Mouse (Mus musculus): Measurements from ENCODE around the gene Ascl2.
A peak's percentile ranks its signal among the peaks of the same experiment; 100 is the strongest.

The Ascl2 gene

DNA sequence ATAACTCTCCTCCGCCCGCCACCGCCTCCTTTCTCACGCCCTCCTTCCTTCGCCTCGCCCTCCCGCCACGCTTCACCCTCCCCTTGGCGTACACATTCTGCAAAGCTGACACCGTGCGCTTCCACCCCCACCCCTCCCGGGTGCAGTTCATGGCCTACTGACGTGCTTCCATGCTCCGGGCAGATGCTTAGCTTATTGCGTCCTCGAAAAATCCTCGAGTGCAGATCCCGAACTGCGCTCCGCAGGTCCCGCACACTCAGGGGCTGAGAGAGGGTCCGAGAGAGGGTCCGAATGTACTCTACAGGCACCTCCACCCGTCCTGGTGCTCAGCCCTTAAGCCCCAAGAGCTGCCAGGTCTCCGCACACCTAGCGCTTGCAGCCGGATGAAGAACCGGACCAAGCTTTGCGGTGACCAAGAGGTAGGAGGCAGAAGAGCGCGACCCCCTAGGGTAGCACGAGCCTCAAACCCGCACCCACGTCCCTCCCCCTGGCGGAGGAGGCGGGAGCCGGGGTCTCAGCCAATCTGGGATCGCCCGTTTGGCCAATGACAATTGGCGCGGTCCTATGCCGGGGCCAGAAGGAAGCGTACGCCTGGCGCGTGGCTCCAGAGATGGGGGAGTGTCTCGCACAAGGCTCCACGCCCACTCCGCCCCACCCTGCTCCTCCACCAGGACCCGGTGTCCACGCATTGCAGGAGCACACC lies at the start of gene Ascl2:
Gene Ascl2, minus strand, starts transcription at position 456 of the 703 bp plus-strand sequence.
- peak; percentile 4 for DNase-seq

DNA sequence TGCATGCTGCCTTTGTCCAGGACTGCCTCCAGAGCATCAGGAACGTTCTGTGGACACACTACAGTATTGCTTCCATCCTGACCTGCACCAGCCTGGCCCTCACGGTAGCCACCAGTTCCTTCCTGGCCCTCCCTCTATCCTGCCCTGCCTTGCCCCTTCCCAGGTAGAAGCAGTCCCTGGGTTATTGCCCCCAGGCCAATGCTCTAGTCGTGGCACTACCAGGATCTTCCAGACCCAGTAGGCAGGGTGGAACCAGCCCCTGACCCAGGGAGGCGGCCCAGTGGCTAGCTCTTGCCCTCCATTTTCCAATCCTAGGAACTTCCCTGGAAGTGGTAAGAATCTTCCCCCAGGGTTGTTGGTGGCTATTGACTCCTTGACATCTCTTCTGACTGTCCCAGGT lies 48.1 kb upstream of the Ascl2 start:
- DNase-seq: no peak

DNA sequence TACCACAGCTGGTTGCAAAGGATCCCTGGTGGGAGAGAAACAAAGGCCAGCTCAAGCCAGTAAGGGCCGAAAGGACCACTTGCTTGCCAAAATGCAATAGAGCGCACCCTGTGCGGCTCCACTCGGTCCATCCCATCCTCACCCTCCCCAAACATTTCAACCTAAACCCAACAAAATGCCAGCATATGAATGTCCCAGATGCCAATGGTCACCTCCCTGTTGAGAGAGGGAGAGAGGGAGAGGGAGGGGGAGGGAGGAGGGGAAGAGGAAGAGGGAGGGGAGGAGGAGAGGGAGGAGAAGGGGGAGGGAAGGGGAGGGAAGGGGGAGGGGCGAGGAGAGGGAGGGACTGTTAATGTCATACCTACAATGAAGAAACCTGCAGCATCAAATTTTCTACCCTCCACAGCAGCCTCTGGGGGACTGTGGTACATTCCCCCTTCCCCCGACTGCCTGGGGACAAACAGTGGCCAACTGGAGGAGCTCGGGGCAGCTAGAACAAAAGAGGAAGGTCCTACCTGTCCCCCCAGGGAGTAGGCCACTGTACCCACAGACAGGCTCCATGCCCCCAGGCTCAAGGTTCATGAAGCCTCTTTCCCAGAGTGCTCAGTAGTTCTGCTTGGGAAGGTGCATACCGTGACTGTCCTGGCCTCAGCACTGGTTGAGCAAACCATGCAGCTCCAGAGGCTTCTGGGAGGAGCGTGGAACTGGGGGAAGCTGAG lies 47.5 kb upstream of the Ascl2 start:
- no peak for DNase-seq

DNA sequence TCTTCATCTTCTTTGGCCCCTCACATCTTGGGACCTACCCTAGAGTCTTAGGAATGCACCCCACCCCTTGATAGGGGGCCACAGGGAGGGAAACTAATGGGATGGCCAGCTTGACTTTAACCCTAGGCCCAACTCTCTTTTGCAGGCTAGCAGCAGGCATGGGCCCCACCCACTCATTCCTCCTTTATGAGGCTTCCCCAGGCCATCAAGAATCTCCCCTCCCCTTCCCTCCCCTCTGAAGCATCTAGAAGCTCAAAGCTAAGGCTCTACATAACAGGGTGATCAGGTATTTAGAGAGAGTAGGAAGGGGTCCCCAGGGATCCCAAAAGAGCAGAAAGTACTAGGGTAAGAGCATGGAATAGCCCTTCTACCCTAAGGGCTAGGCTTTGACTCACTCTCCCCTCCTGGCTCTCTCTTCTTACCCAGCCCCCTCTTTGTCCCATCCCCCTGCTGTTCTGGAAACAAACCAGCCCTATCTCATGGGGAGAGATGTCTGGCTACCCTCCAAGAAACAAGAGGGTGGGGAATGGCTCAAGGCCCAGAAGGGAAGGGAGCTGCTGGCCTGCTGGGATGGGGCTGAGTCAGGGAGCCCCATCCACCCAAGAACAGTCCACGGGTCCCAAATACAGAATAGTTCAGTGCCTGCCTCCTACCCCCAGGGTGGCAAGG lies 46.8 kb upstream of the Ascl2 start:
- DNase-seq: peak; percentile 80

DNA sequence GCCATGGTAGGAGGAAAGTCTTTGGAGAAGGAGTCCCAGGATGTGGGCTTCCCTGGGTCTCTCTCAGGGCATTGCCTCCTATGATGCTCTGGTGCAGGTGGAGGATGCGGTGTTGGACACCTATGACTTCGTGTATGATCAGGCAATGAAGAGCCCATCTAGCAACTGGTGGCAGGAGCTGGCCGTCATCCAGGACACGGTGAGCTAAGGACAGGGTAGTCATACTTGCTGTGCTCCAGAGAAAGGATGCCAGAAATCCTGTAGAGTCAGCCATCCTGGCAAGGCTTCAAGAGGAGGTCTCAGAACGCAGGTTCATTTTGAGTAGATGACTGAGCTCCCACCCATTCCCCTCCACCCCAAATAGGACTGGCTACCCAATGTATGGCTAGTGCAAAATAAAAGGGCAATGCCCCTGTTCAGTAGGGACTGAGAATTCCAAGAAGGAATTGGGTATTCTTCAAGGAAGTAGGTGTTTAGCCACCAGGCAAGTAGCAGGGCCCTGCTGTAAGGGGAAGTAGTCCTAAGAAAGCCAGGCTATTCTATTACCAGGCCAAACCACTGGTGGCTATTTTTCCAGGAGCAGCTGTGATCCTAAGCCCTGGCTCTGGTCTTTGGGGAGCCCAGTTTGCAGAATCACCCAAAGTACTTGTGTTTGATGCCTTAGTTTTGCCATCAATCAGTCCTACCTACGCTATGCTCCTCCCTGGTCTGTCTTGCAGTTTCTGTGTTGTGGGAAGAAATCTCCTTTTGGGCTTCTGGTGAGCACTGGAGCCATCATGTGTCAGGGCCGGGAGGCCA lies 46.0 kb upstream of the Ascl2 start:
- DNase-seq: no peak

DNA sequence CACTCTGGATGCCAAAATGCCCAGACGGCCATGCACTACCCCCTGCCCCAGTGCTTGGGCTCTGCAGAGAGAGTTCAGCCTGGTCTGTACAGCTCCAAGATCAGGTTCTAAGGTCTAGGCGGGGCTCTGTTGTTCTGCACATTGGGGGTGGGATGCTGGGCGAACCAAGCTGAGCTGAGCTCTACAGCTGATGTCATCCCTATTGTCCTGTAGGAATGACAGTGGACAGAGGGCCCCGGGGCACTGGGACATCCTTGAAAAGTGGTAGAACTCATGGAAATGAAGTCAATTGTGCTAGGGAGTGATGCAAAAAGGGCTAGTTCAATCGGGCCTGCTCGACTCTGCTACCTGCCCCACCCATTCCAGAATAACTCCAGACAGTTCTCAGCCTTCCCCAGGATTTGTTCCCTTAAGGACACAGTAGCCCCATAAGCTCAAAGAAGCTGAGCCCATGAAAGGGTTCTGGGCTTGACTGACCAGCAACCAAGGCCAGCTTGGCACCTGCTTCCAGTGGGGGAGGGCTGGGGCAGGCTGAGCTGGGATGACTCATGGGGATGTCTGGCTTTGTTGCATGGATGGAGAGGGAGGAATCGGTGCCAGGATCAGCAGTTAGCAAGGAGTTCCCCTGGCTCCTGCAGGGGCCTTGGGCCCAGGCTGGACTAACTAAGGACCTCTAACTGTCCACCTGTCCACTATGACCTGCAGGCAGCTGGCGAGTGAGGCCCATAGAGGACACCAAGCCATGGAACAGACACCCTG lies 44.5 kb upstream of the Ascl2 start:
- peak; percentile 76 for DNase-seq

DNA sequence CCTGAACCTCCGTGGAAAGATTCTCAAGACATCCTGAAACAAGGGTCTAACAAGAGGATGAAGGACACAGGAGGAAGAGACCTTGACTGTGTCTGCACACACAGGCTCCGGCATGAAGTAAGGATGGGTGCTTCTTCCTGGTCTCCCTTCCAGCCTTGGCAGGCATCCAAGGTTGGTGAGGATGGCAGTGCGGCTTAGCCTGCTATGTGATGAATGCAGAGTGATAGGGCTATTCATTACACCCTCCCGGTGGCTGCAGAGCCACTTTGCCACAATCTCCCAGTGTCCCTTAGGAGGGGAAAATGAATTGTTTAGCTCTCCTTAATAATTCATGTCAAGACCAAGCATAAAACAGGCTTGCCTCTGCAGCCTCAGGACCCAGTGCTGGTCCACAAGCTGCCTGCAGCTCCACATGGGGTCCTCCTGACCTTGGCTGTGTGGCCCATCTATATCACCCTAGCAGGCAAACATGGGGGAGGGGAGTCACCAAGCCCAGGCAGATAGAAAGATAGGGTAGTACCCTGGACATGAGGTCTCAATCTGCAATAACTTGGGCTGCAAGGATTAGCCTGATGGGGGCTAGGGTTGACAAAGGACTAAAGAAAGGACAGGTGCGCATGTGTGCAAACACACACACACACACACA lies 43.3 kb upstream of the Ascl2 start:
- no peak for DNase-seq

DNA sequence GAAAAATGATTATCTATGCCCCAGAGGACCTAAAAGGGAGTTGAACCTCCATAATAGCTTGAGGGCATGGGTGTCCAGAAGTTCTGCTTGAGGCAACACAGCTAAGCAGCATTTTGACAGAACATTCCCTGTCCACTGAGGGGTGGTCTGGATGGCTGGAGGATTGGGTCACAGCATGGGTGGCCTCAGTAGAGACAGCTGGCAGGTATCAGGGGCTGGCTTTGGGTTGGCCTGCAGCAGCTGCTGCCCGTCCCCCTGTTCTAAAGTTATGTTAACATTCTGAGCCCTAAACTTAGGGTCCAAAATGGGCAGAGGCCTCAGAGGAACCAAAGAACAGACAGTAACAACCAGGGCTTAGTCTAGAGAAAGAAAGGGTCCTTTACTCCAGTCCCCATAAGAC lies 42.2 kb upstream of the Ascl2 start:
- no peak for DNase-seq

DNA sequence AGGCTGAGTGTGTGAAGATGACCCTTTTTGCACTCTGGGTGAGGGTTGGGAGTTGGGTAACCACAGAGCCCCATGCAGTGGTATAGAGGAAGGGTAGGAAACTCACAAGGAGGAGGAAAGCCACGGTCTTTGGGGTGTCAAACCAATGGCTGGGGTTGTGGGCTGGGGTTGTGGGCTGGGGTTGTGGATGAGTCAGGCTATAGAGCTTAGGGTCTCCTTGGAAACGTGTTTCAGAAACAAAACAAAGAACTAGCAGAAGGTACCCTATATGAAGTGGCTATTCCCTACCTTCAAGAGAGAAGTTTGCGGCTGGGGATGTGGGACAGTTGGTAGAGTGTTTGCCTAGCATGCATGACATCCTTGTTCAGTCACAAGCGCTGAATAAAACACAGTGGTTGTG lies 40.9 kb upstream of the Ascl2 start:
- no peak for DNase-seq

DNA sequence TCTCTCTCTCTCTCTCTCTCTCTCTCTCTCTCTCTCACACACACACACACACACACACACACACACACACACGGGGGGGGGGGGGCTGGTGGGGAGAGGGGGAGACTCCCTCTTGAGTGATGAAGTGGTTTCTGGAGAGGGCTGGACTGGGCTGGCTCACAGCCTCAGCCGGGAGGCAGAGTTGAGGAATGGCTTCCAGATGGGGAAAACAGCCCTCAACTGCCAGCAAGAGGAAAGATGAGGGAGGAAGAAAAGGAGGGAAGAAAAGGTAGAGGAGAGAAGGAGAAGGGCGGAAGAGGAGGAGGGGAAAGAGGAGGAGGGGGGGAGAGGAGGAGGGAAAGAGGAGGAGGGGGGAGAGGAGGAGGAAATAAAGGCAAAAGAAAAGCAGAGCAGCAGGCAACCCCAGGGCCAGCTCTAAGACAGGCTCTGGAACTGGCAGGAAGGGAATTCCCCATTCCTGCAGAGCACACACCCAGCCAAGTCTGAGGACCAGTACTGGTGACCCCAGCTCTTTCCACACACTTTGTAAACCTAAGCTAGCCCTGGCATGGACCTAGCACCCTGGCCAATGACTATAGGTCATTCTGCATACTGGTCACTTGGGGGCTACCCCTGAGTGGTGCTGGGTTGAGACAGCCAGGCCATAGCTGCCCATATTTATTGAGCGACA lies 40.1 kb upstream of the Ascl2 start:
- peak; percentile 62 for DNase-seq

DNA sequence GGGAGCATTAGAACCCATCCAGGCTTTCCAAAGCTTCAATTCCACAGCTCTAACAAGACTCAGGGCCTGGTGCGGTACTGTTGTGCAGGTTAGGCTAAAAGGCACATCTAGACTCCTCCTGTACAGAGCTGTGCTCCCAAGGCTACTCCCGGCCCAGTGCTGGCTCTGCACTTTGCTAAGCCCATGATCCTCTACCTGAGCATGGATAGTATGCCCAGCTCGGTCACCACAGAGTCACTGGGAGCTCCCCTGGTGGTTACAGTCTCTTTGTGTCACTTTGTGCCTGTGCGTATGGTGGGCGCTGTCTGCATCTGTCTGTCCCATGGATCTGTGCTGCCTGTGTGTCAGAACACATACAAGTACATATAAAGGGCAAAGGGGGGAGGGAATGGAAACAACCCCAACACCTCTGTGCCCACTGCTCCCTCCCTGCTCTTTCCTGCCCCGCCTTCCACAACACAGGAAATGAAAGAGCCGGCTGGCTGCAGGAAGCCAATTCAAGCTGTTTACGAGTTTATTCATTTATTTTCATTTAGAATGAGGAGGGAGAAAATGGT lies 39.4 kb upstream of the Ascl2 start:
- peak; percentile 80 for DNase-seq

DNA sequence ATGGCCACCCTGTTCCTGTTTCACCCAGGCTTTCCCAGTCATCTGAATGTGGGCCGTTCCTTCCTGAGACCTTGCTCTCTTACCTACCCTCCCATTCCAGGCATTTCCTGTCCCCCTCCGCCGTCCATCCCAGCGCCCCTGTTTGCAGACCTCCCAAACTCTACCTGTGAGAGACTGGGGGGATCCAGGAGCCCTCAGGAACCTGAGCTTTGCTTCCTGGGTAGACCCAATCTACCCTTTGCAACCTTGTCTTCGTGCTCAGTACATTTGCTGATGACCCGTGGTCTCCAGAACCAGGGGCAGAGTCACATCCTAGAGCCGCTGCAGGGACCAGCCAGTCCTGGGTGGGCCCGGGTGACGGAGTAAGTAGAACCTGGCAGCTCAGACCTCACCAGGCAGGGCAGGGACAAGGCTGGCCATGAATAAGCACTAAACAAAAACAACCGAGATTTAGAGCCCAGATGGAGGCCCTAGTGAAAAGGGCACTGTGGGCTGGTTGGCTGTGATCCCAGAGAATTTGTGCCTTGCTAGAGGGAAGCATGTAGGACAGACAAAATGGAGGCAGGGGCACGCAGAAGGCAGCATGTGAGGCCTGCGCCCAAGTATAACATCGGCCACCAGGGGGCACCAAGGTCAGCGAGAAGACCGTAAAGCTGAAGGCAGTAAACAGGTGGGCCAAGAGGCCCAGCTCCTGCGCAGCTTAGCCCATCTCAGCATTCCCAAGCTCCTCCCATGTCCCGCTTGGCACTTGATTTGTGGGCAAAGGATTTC lies 38.7 kb upstream of the Ascl2 start:
- peak; percentile 98 for DNase-seq

DNA sequence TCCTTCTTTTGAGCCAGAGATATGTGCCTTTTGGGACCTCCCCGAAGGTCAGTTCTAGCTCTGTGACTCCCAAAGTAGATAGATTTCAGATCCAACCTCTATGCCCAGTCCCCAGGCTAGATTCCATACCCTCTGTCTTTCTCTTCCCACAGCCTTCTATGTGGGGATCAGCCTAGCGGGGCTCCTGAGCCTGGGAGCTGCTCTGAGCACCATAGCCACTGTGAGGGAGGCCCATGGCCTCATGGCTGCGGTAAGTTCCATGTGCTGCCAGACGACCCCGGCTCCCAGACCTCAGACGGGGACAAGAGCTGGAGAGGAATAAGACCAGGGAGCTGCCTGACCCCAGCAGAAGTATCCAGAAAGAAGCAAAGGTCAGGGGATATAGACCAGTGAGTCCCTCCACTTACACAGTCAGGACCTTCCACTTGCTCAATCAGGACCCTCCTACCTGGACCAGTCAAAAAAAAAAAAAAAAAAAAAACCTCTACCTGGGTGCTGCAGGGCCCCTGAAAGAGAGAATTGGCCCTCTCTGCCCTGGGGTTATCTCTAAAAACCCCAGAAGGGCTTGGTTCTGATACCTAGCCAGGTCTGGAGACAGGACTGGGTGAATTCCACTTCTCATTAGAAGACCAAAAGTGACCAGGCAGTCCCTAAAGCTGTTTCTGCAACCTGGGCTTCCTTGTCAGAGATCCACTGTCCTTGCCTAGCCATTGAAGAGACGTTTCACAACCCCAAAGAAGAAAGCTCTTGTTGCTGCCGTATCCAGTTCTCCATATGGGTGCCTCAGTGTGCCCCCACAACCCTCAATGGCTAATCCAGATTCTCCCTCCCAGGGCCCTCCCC lies 37.9 kb upstream of the Ascl2 start:
- no peak for DNase-seq

DNA sequence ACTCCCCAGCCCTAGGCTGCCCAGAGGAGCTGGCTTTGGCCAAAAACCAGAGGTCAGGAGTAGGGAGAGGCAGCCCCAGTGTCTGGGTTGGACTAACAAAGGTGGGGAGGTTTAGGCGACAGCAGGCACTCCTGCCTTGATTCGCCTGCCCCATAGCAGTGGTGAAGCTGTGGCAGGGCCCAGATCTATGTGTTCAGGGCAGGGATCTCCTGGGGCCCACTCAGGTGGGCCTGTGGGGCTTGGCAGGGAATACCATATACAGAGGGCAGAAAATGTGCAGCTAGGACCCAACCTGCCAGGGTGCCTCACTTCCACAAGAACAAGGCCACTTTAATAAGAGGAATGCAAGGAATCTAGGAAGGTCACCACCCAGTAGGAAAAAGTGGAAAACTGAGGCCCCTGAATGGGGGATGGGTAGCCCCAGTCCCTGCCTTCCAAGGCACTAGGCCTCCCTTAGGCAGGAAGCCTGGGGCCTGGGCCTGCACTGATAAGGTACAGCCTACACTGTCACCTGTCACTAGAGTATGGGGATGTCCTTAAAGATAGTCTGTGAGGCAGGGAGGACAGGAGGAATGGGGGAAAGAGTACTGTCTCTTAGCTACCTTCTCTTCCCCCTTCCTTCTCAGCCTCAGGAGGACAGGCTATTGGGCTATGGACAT lies 37.2 kb upstream of the Ascl2 start:
- no peak for DNase-seq

DNA sequence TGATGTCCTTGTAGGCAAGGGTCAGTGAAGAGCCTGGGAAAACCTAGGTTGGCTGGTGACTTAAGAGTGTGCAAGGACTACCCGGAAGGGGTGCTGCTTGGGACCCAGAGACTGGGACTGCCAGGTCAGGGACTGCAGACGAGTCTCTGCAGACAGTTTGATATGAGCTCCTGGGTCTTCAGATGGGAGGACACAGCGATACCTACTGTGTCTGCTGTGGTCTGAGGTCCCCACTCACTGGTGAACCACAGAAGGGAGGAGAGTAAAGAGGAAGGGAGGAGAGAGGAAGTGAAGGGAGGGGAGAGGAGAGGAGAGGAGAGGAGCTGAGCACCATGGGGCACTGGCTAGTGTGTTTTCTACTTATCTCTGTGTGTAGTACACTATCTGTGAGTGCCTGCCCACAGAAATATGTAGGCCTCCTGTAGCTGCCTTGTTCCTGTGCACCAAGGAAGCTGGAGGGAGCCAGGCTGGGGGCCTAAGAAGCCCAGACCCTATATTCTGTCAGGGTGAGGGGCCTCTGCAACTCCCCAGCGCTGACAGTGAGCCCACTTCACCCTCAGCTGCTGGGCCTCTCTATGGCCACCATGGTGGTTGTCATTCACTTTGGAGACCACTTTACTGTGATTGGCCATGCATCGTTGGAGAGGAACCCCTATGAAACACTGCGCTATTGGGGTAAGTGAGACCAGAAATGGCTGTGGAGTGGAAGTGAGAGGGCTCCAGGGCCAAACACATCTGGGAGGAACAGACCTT lies 36.5 kb upstream of the Ascl2 start:
- DNase-seq: no peak

DNA sequence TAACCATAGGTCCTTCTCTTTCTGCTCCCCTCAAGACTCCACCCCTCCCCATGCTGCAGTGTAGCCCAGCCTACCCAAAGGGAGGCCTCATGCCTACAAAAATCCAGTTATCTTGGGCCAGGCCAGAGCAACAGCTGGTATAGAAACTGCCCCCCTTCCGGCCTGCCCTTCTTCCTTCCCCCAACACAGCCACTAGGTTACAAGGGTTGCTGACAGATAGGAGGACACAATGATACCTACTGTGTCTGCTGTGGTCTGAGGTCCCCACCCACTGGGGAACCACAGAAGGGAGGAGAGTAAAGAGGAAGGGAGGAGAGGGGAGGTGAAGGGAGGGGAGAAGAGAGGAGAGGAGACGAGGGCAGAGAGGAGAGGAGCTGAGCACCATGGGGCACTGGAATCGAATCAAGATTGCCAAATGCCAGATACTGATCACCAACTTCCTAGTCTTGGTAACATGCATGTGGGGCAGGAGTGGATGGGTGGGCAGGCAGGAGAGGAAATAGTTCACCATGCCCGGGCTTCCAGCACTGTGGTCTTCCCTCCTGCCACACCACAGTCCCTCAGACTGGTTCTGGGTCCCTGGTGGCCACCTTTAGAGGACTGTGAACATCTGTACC lies 35.8 kb upstream of the Ascl2 start, which contains the start of gene Tspan32:
Gene Tspan32, plus strand, starts transcription at position 320 of the 617 bp plus-strand sequence.
- peak; percentile 67 for DNase-seq

DNA sequence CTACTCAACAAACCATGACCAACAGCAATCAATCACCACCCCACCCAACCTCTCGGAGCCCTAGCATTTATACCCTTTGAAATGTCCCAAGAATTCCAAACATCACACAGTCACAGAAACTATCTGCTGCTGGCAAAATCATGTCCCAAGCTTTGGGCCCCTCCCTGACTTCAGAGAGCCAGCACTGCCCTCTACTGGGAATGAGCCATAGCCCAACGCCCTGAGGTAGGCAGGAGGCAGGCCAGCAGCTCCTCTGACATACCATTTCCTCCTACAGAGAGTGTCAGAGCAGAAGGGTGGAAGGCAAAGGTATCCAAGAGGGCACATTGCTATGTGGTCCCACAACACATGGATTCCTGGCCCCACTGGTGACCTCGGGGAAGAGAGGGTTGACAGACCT lies 33.6 kb upstream of the Ascl2 start:
- DNase-seq: peak; percentile 75
